ENCODE assay signal across 23 mouse cellular contexts in genomic region chr13:32143651-32144050, GRCm38 (mm10).
A peak's percentile ranks its signal among the peaks of the same experiment; 100 is the strongest.
DNase-seq lines count a peak whose midpoint lies in the region; ATAC-seq lines count a peak whose summit lies in the region.
"Had no signal": no experiment of that assay in that cellular context is flagged by ENCODE, and none has a peak within 500 bp of the region (broad histone marks: within the 10 kb centered on the region; RNA-seq: fewer than 3 reads in every experiment).

No protein-coding gene starts in this region.

- no peak for ATAC-seq in activated CD4-positive, CD25-positive, alpha-beta regulatory T cell, adult 4 months
- no peak for ATAC-seq in forebrain, embryonic 12.5 days (ENCODE audit: low FRiP score)
- no peak for ATAC-seq in cerebellum, adult (ENCODE audit: insufficient number of reproducible peaks, low FRiP score, low TSS enrichment)
- ATAC-seq: CD4-positive, CD25-positive, alpha-beta regulatory T cell, adult 4 months; forebrain, embryonic 14.5 days; forebrain, embryonic 16.5 days; Patski had no signal

- no peak overlapping the region for H3K4me2 ChIP-seq in forebrain, embryonic 12.5 days
- H3K4me2 ChIP-seq: embryonic facial prominence, embryonic 12.5 days had no signal

- no peak overlapping the region for H3K9ac ChIP-seq in forebrain, embryonic 12.5 days
- H3K9ac ChIP-seq: embryonic facial prominence, embryonic 12.5 days had no signal

- no peak overlapping the region for H3K4me3 ChIP-seq in forebrain, embryonic 12.5 days (replicated peaks)
- H3K4me3 ChIP-seq: embryonic facial prominence, embryonic 10.5 days; embryonic facial prominence, embryonic 12.5 days had no signal

- no peaks in the 10 kb centered on the region for H3K36me3 ChIP-seq in forebrain, embryonic 12.5 days (replicated peaks)
- H3K36me3 ChIP-seq: embryonic facial prominence, embryonic 10.5 days; embryonic facial prominence, embryonic 12.5 days; G1E had no signal

- H3K9me3 ChIP-seq in forebrain, embryonic 12.5 days: no peaks in the 10 kb centered on the region
- H3K9me3 ChIP-seq: embryonic facial prominence, embryonic 10.5 days; embryonic facial prominence, embryonic 12.5 days; G1E had no signal

- no peaks in the 10 kb centered on the region for H3K4me1 ChIP-seq in forebrain, embryonic 12.5 days
- H3K4me1 ChIP-seq: embryonic facial prominence, embryonic 12.5 days had no signal

- DNase-seq in urinary bladder, postnatal 14 days (ENCODE audit: low spot score): peak; percentile 46
- no peak for DNase-seq in urinary bladder, postnatal 10 days (ENCODE audit: low spot score)
- DNase-seq in adipocyte (ENCODE audit: low spot score): peak; percentile 69
- DNase-seq in gonadal fat pad, adult 2 months (ENCODE audit: low read depth): peak; percentile 68
- DNase-seq in urinary bladder, postnatal 25 days (ENCODE audit: low spot score): peak; percentile 11
- DNase-seq: adrenal gland, adult 8-10 months; adrenal gland, postnatal 14 days; B cell, adult 2 months; cerebellum, adult 11-12 months; cerebellum, adult 2 months; cerebellum, postnatal 10 days; cerebellum, postnatal 25 days had no signal

- H3K27me3 ChIP-seq in forebrain, embryonic 12.5 days: no peaks in the 10 kb centered on the region
- H3K27me3 ChIP-seq: CH12.LX; embryonic facial prominence, embryonic 12.5 days; Patski had no signal

- H3K27ac ChIP-seq in forebrain, embryonic 12.5 days: no peak overlapping the region
- H3K27ac ChIP-seq: embryonic facial prominence, embryonic 10.5 days; embryonic facial prominence, embryonic 12.5 days had no signal

- WGBS in forebrain, embryonic 12.5 days: 87% methylated on average over 3 of the region's 3 CpGs
